Mouse (Mus musculus) spleen, adult 18-20 months (tissue): ENCODE data around the gene Cacna2d3.

Experiments used
- DNase-seq, 2 experiments: peaks; one replicate each; pipeline ENCODE4 v3.0.0; 2022; ENCODE audit warnings: mixed read lengths in 2 of 2

Cacna2d3 gene

DNA sequence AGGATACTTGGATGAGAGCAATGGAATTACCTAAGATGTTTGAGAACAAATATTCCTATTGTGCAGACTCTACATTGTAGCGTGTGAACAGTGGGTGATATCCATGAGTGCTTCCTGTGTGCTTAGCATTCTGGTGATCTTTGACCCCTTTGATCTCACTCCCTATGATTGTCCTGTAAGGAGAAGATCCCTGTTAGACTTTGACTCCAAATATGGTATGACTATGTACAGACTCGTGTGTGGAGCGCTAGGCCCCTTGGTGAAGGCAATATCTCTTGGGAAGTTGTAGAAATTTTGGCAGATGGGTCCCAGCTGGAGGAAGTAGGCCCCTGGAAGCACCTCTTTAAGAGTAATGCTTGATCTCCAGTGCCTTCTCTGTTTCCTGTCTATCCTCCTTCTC lies 829.1 kb downstream of the Cacna2d3 start:
- no peak for DNase-seq

DNA sequence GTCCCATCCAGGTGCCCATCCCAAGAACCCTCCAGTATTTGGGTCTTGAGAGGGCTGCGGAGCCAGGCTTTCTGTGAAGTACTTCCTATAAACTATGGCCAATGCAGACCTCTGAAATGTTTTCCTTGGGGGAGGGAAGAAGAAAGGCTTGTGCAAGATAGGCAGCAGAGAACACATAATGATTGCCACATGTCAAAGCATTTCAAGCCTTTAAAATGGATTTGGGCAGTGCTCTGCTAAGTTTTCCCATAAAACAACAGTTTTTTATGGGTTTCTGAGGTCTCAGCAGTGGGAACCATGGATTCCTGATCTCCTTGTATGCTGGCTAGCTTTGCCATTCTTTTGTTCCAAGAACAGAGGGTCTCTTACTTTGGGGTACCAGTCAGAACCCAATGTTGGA lies 834.3 kb downstream of the Cacna2d3 start:
- DNase-seq: no peak

DNA sequence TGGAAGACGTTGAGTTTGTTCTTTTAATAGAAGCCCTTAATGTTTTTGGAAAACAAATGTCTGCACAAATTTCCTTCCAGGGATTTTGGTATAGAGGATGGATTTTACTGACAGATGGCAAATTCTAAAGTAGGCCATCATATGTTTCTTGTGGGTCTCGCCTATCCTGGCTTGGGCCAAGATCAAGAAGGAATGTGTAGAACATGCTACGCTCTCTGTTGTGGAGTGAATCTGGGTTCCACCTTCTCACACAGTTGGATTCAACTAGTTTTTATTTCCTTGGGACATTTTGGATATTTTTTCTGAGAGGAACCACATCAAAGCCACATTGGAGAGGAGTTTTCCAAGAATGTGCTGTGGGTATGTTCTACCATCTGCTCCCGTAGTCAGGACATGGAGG lies 835.0 kb downstream of the Cacna2d3 start:
- DNase-seq: no peak

DNA sequence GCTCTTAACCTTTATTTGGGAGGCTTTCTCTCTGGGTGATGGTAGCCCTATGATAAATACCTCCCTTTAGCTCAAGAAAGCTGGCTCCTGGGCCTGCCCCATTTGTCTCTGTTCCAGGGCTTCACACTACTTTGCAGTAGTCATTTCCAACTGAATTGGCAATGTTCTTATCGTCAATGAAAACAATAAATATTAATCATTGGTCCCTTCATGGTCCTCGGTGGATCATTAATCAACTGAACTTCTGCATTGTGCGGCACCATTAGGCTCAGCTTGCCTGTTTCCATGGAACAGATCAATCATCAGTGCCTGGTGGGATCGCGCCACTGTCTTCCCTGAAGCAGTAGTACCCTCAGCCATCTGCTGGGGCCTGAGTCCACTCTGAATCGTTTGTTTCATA lies 850.7 kb downstream of the Cacna2d3 start:
- DNase-seq: no peak

DNA sequence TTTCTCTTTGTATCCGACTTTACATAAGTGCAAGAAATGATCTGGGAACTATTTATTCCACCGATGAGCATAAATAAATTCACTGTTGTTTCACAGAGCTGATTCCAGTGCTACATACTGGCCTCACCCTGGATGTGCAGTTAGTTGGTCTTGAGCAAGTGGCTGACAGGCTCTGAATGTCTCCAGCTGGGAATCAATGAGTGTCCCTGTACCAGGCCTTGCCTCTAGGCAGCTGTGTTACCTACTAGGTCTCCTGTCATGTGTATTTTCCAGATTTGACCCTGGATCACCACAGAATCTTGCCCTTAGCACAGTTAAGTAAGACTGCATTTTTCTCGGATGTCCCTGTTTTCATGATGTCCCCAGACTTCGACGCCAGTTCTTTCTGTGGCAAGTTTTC lies 851.3 kb downstream of the Cacna2d3 start:
- DNase-seq: no peak

DNA sequence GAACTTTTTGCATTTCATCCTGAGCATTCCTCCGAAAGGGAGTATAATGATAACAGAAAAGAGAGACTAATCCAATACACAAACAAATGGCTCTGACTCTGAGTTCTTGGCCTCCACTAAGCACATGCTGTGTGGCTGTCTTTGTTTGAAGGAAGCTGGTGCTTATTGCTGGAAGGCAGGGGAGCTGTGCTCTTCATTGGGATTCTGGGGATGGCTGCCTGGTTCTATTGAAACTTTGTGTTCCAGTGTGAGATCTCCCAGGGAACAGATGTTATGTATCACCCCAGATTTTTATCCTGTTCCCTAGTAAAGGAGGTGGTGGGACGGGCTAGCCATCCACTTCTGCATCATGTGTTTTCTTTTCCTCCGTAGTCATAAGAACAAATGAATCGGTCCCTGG lies 856.7 kb downstream of the Cacna2d3 start:
- no peak for DNase-seq

DNA sequence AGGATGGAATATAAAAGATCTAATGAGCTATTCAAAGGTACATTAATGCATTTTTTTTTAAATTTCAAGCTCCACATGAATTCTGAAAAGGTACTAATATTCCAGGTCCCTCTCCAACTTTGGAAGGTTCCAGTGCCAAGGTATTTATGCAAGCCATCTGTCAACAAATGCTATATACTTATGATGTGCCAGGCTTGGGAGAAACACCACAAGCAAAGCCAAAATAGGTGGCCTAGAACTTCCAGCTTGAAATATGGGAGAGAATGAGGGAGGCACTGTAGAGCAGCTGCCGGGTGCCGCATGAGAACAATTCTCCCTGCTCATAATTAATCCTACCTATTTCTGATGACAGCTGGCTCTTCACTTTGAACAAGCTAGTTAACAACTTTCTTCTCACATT lies 860.5 kb downstream of the Cacna2d3 start:
- DNase-seq: no peak
